Mouse (Mus musculus) hindbrain, embryonic 12.5 days (tissue): ENCODE measurements around the gene Egfl7. TPM values are rescaled to one million over a fixed set of nuclear protein-coding genes. Genes with fewer than 3 reads are reported as not detected.

Experiments used
- ATAC-seq: fragments of 200-750 bp; cut with Nextera tagmentation; 2 replicates; pipeline ENCODE4 v1.8.0; 2017; ENCODE audit warnings: moderate TSS enrichment; ENCODE audit not compliant: low FRiP score
- H3K27ac ChIP-seq: fragments of 300-500 bp; sonication (generic); 2 replicates; pipeline ENCODE4 v1.5.1; 2016; ENCODE audit warnings: mild to moderate bottlenecking
- H3K27me3 ChIP-seq: fragments of 300-500 bp; sonication (generic); 2 replicates; pipeline ENCODE4 v1.6.1; 2016; ENCODE audit warnings: mild to moderate bottlenecking
- H3K36me3 ChIP-seq: fragments of 300-500 bp; sonication (generic); 2 replicates; pipeline ENCODE4 v1.6.1; 2016; ENCODE audit warnings: mild to moderate bottlenecking
- H3K4me1 ChIP-seq: fragments of 300-500 bp; sonication (generic); 2 replicates; pipeline ENCODE4 v1.6.1; 2016
- H3K4me2 ChIP-seq: fragments of 300-500 bp; sonication (generic); replicated peaks from 2 replicates; pipeline ENCODE4 v1.6.1; 2016; ENCODE audit warnings: mild to moderate bottlenecking
- H3K4me3 ChIP-seq: fragments of 300-500 bp; sonication (generic); 2 replicates; pipeline ENCODE4 v1.5.1; 2016; ENCODE audit warnings: mild to moderate bottlenecking
- H3K9ac ChIP-seq: fragments of 300-500 bp; sonication (generic); 2 replicates; pipeline ENCODE4 v1.6.1; 2016; ENCODE audit warnings: mild to moderate bottlenecking, moderate library complexity
- H3K9me3 ChIP-seq: fragments of 300-500 bp; sonication (generic); replicated peaks from 2 replicates; pipeline ENCODE4 v1.6.1; 2016; ENCODE audit warnings: mild to moderate bottlenecking
- WGBS: fragments of 180-500 bp; shearing (Covaris S2); methylation state at CpG from one replicate; pipeline ENCODE4 v1.1.7; 2016; 5-methylcytosine and 5-hydroxymethylcytosine counted together
- microRNA counts: library from miRNA; unstranded; fragments of <30 nt; microRNA quantifications from one replicate; lab custom pipeline; 2017
- microRNA-seq: library from miRNA; unstranded; fragments of <30 nt; microRNA quantifications from one replicate; pipeline ENCODE4, GENCODE M21; 2017
- polyA plus RNA-seq: library from polyadenylated mRNA; unstranded; fragments of >200 nt; fragmentation: Nextera tagmentation; extraction: Ambion mirVana; gene quantifications from 2 replicates; pipeline ENCODE4 v1.2.1, GENCODE M21; 2016

The Egfl7 gene
- polyA plus RNA-seq, 1 experiment from 2014 or later = 72.1 TPM

- Histone ChIP-seq H3K4me1 (peaks cover 39% of the 10 kb centered on the region), H3K9me3 (no peaks in the 10 kb centered on the region), H3K27me3 (no peaks in the 10 kb centered on the region), H3K9ac (no peak overlapping the region), H3K4me2 (no peak overlapping the region), H3K36me3 (peaks cover 46% of the 10 kb centered on the region), H3K4me3 (no peak overlapping the region), H3K27ac (no peak overlapping the region)
- no peak for ATAC-seq
- WGBS = 80% methylated on average over 4 of the region's 4 CpGs
These were observed 57.6 kb downstream of the Egfl7 start for GRCm38 (mm10) chr2:26637316-26637932.

GRCm38 (mm10) chr2:26638039-26638438, 58.2 kb downstream of the Egfl7 start:
- Histone ChIP-seq H3K27ac (0 out of 2 replicates have a peak overlapping the region, but pooled peaks have one; percentile 0), H3K4me1 (peaks cover 33% of the 10 kb centered on the region), H3K27me3 (no peaks in the 10 kb centered on the region), H3K9me3 (no peaks in the 10 kb centered on the region), H3K36me3 (peaks cover 46% of the 10 kb centered on the region), H3K9ac (peak overlapping the region; percentile 97; the same call in 1 of the 2 replicates), H3K4me3 (peak overlapping the region; percentile 92; the same call in 1 of the 2 replicates), H3K4me2 (peak overlapping the region; percentile 85)
- no peak for ATAC-seq
- 89% methylated on average over 5 of the region's 5 CpGs for WGBS

GRCm38 (mm10) chr2:26638572-26638971, 58.8 kb downstream of the Egfl7 start:
- peaks cover 32% of the 10 kb centered on the region for H3K4me1 ChIP-seq
- peaks cover 46% of the 10 kb centered on the region for H3K36me3 ChIP-seq
- H3K4me2 ChIP-seq = peak overlapping the region; percentile 85
- no peaks in the 10 kb centered on the region for H3K9me3 ChIP-seq
- 0 out of 2 replicates have a peak overlapping the region, but pooled peaks have one; percentile 0 for H3K27ac ChIP-seq
- no peaks in the 10 kb centered on the region for H3K27me3 ChIP-seq
- 75% methylated on average over 5 of the region's 5 CpGs for WGBS
- peak overlapping the region; percentile 97 for H3K9ac ChIP-seq
- no peak for ATAC-seq
- H3K4me3 ChIP-seq = peak overlapping the region; percentile 92

GRCm38 (mm10) chr2:26639083-26639482, 59.3 kb downstream of the Egfl7 start:
- peaks cover 44% of the 10 kb centered on the region for H3K36me3 ChIP-seq
- peak overlapping the region; percentile 92 for H3K4me3 ChIP-seq
- peaks cover 32% of the 10 kb centered on the region for H3K4me1 ChIP-seq
- ATAC-seq = no peak
- H3K9ac ChIP-seq = peak overlapping the region; percentile 97
- no peaks in the 10 kb centered on the region for H3K27me3 ChIP-seq
- H3K27ac ChIP-seq = peak overlapping the region; percentile 0; the same call in 1 of the 2 replicates
- peak overlapping the region; percentile 85 for H3K4me2 ChIP-seq
- H3K9me3 ChIP-seq = no peaks in the 10 kb centered on the region
- WGBS = 10% methylated on average over 8 of the region's 8 CpGs

GRCm38 (mm10) chr2:26639838-26640830, 60.3 kb downstream of the Egfl7 start:
- Histone ChIP-seq H3K27ac (peak overlapping the region; percentile 76), H3K9ac (peak overlapping the region; percentile 97), H3K27me3 (no peaks in the 10 kb centered on the region), H3K4me2 (peak overlapping the region; percentile 85), H3K4me3 (peak overlapping the region; percentile 92), H3K36me3 (peaks cover 33% of the 10 kb centered on the region), H3K4me1 (peaks cover 25% of the 10 kb centered on the region), H3K9me3 (no peaks in the 10 kb centered on the region)
- WGBS = 4% methylated on average over 49 of the region's 49 CpGs
- ATAC-seq = peak; percentile 85

GRCm38 (mm10) chr2:26641006-26641647, 61.3 kb downstream of the Egfl7 start:
- Histone ChIP-seq H3K36me3 (peaks cover 23% of the 10 kb centered on the region), H3K27ac (no peak overlapping the region), H3K9me3 (no peaks in the 10 kb centered on the region), H3K27me3 (no peaks in the 10 kb centered on the region), H3K4me1 (peaks cover 25% of the 10 kb centered on the region), H3K4me3 (no peak overlapping the region), H3K9ac (no peak overlapping the region), H3K4me2 (no peak overlapping the region)
- no peak for ATAC-seq
- 78% methylated on average over 7 of the region's 7 CpGs for WGBS

MicroRNAs encoded within 50 kb of the gene (microRNA counts, 519-probe panel; counts per million panel counts)
- microRNA mmu-miR-126-3p (lab: Ali Mortazavi, UCI) = 6,145 counts per million, percentile 97 among the panel's probes with 10 or more counts
- microRNA mmu-miR-126-5p (lab: Ali Mortazavi, UCI) = 3,059 counts per million, percentile 69 among the panel's probes with 10 or more counts

Small RNA genes lying within 50 kb of the gene (microRNA-seq; reads per million reads assigned to microRNA genes)
- 1.6 reads per million for gene Mir126a
- gene Mir126b = not detected

Other genes starting within 250 kb of the Egfl7 start
- 33.2 and 34.7 TPM in 2 replicates for gene Dnlz, start 227.9 kb upstream of the Egfl7 start, polyA plus RNA-seq
- 0.78 and 1.1 TPM in 2 replicates for gene Card9, start 219.1 kb upstream of the Egfl7 start, polyA plus RNA-seq
- 36.2 and 37.3 TPM in 2 replicates for gene Snapc4, start 199.4 kb upstream of the Egfl7 start, polyA plus RNA-seq
- 179 and 188 TPM in 2 replicates for gene Entr1, start 190.7 kb upstream of the Egfl7 start, polyA plus RNA-seq
- gene Pmpca, start 190.7 kb upstream of the Egfl7 start, polyA plus RNA-seq = 107 and 110 TPM in 2 replicates
- 31.4 and 35.4 TPM in 2 replicates for gene Inpp5e, start 170.8 kb upstream of the Egfl7 start, polyA plus RNA-seq
- 32.3 and 35.3 TPM in 2 replicates for gene Sec16a, start 134.8 kb upstream of the Egfl7 start, polyA plus RNA-seq
- 38.0 and 41.0 TPM in 2 replicates for gene Notch1, start 63.4 kb upstream of the Egfl7 start, polyA plus RNA-seq
- gene Gm20532, start 6.6 kb downstream of the Egfl7 start, polyA plus RNA-seq = not detected in 2 replicates
- gene Agpat2, start 24.4 kb downstream of the Egfl7 start, polyA plus RNA-seq = 11.7 and 13.1 TPM in 2 replicates
- gene Fam69b, start 48.4 kb downstream of the Egfl7 start, polyA plus RNA-seq = 70.1 and 73.7 TPM in 2 replicates
- gene Lcn4, start 91.3 kb downstream of the Egfl7 start, polyA plus RNA-seq = not detected in 2 replicates